Mouse (Mus musculus) neural tube, embryonic 13.5 days (tissue): ENCODE measurements around the gene Chrna9. TPM values are rescaled to one million over a fixed set of nuclear protein-coding genes. Genes with fewer than 3 reads are reported as not detected.
A peak's percentile ranks its signal among the peaks of the same experiment; 100 is the strongest.

ENCODE experiments used
- ATAC-seq: fragments of 200-750 bp; cut with Nextera tagmentation; 2 replicates; pipeline ENCODE4 v1.8.0; 2017; ENCODE audit warnings: low read depth, mild to moderate bottlenecking, moderate TSS enrichment, moderate library complexity
- H3K27ac ChIP-seq: fragments of 300-500 bp; sonication (generic); replicated peaks from 2 replicates; pipeline ENCODE4 v1.5.1; 2015; ENCODE audit warnings: moderate library complexity, mild to moderate bottlenecking, inconsistent platforms
- H3K27me3 ChIP-seq: fragments of 300-500 bp; sonication (generic); 2 replicates; pipeline ENCODE4 v1.6.1; 2015; ENCODE audit warnings: mild to moderate bottlenecking, inconsistent platforms
- H3K36me3 ChIP-seq: fragments of 300-500 bp; sonication (generic); 2 replicates; pipeline ENCODE4 v1.6.1; 2015; ENCODE audit warnings: mild to moderate bottlenecking, inconsistent platforms
- H3K4me1 ChIP-seq: fragments of 300-500 bp; sonication (generic); replicated peaks from 2 replicates; pipeline ENCODE4 v1.6.1; 2015; ENCODE audit warnings: inconsistent platforms
- H3K4me2 ChIP-seq: fragments of 300-500 bp; sonication (generic); 2 replicates; pipeline ENCODE4 v1.6.1; 2015; ENCODE audit warnings: inconsistent platforms, mild to moderate bottlenecking, moderate library complexity
- H3K4me3 ChIP-seq: fragments of 300-500 bp; sonication (generic); 2 replicates; pipeline ENCODE4 v1.5.1; 2015; ENCODE audit warnings: mild to moderate bottlenecking, inconsistent platforms
- H3K9ac ChIP-seq: fragments of 300-500 bp; sonication (generic); 2 replicates; pipeline ENCODE4 v1.6.1; 2015; ENCODE audit warnings: moderate library complexity, mild to moderate bottlenecking, inconsistent platforms
- H3K9me3 ChIP-seq: fragments of 300-500 bp; sonication (generic); 2 replicates; pipeline ENCODE4 v1.6.1; 2016; ENCODE audit warnings: inconsistent platforms
- WGBS: fragments of 180-500 bp; shearing (Covaris S2); methylation state at CpG from one replicate; pipeline ENCODE4 v1.1.7; 2015; 5-methylcytosine and 5-hydroxymethylcytosine counted together
- polyA plus RNA-seq: library from polyadenylated mRNA; unstranded; fragments of >200 nt; fragmentation: Nextera tagmentation; extraction: Ambion mirVana; gene quantifications from 2 replicates; pipeline ENCODE4 v1.2.1, GENCODE M21; 2015

Gene Chrna9
- polyA plus RNA-seq, 1 experiment from 2014 or later = not detected

GRCm38 (mm10) chr5:65950679-65951512, 16.2 kb downstream of the Chrna9 start:
- WGBS = 35% methylated on average over 18 of the region's 18 CpGs
- Histone ChIP-seq H3K9me3 (no peaks in the 10 kb centered on the region), H3K9ac (peak overlapping the region; percentile 45; the same call in 1 of the 2 replicates), H3K4me2 (peak overlapping the region; percentile 44), H3K27me3 (no peaks in the 10 kb centered on the region), H3K27ac (peak overlapping the region; percentile 94), H3K36me3 (no peaks in the 10 kb centered on the region), H3K4me1 (peaks cover 27% of the 10 kb centered on the region), H3K4me3 (no peak overlapping the region)
- ATAC-seq = peak; percentile 54

GRCm38 (mm10) chr5:65951513-65951909, 16.8 kb downstream of the Chrna9 start:
- Histone ChIP-seq H3K27ac (peak overlapping the region; percentile 94), H3K9me3 (no peaks in the 10 kb centered on the region), H3K4me2 (no peak overlapping the region), H3K9ac (no peak overlapping the region), H3K36me3 (no peaks in the 10 kb centered on the region), H3K4me1 (peaks cover 29% of the 10 kb centered on the region), H3K4me3 (no peak overlapping the region), H3K27me3 (no peaks in the 10 kb centered on the region)
- no peak for ATAC-seq
- 74% methylated on average over 4 of the region's 4 CpGs for WGBS

GRCm38 (mm10) chr5:65954130-65955080, 19.7 kb downstream of the Chrna9 start:
- ATAC-seq = no peak
- Histone ChIP-seq H3K9ac (no peak overlapping the region), H3K4me2 (no peak overlapping the region), H3K9me3 (no peaks in the 10 kb centered on the region), H3K4me1 (peaks cover 29% of the 10 kb centered on the region), H3K36me3 (no peaks in the 10 kb centered on the region), H3K4me3 (no peak overlapping the region), H3K27me3 (no peaks in the 10 kb centered on the region), H3K27ac (peak overlapping the region; percentile 52)
- WGBS = 90% methylated on average over 16 of the region's 16 CpGs

GRCm38 (mm10) chr5:65955343-65956143, 20.8 kb downstream of the Chrna9 start:
- H3K27ac ChIP-seq = peak overlapping the region; percentile 52; the same call in 1 of the 2 replicates
- peaks cover 19% of the 10 kb centered on the region for H3K4me1 ChIP-seq
- H3K4me2 ChIP-seq = peak overlapping the region; percentile 49
- peak overlapping the region; percentile 33 for H3K4me3 ChIP-seq
- no peaks in the 10 kb centered on the region for H3K9me3 ChIP-seq
- WGBS = 28% methylated on average over 23 of the region's 23 CpGs
- H3K9ac ChIP-seq = no peak overlapping the region; the same call in 1 of the 2 replicates
- ATAC-seq = peak; percentile 34; the same call in 1 of the 2 replicates
- H3K36me3 ChIP-seq = no peaks in the 10 kb centered on the region
- H3K27me3 ChIP-seq = no peaks in the 10 kb centered on the region

- Histone ChIP-seq H3K36me3 (no peaks in the 10 kb centered on the region), H3K4me1 (peaks cover 15% of the 10 kb centered on the region), H3K4me2 (peak overlapping the region; percentile 49), H3K9me3 (no peaks in the 10 kb centered on the region), H3K9ac (no peak overlapping the region), H3K27me3 (no peaks in the 10 kb centered on the region), H3K27ac (0 out of 2 replicates have a peak overlapping the region, but pooled peaks have one; percentile 52), H3K4me3 (peak overlapping the region; percentile 33)
- no peak for ATAC-seq
- WGBS = 76% methylated on average over 9 of the region's 9 CpGs
Measured at GRCm38 (mm10) chr5:65956144-65957008, 21.7 kb downstream of the Chrna9 start.

GRCm38 (mm10) chr5:65958597-65958996, 23.9 kb downstream of the Chrna9 start:
- H3K27ac ChIP-seq = no peak overlapping the region
- no peaks in the 10 kb centered on the region for H3K36me3 ChIP-seq
- no peak for ATAC-seq
- no peak overlapping the region for H3K4me3 ChIP-seq
- H3K4me2 ChIP-seq = no peak overlapping the region
- peaks cover 15% of the 10 kb centered on the region for H3K4me1 ChIP-seq
- H3K9ac ChIP-seq = no peak overlapping the region
- H3K27me3 ChIP-seq = no peaks in the 10 kb centered on the region
- WGBS = 6% methylated on average over 4 of the region's 4 CpGs
- H3K9me3 ChIP-seq = no peaks in the 10 kb centered on the region

GRCm38 (mm10) chr5:65959893-65960596, 25.3 kb downstream of the Chrna9 start:
- H3K36me3 ChIP-seq = no peaks in the 10 kb centered on the region
- no peak overlapping the region for H3K27ac ChIP-seq
- 81% methylated on average over 5 of the region's 5 CpGs for WGBS
- H3K4me3 ChIP-seq = no peak overlapping the region
- H3K4me2 ChIP-seq = no peak overlapping the region
- ATAC-seq = no peak
- no peaks in the 10 kb centered on the region for H3K27me3 ChIP-seq
- peaks cover 10% of the 10 kb centered on the region for H3K4me1 ChIP-seq
- no peaks in the 10 kb centered on the region for H3K9me3 ChIP-seq
- no peak overlapping the region for H3K9ac ChIP-seq

- ATAC-seq = no peak
- 94% methylated on average over 11 of the region's 11 CpGs for WGBS
- H3K4me3 ChIP-seq = no peak overlapping the region
- no peak overlapping the region for H3K4me2 ChIP-seq
- H3K4me1 ChIP-seq = peaks cover 5% of the 10 kb centered on the region
- H3K9ac ChIP-seq = no peak overlapping the region
- H3K27me3 ChIP-seq = no peaks in the 10 kb centered on the region
- H3K27ac ChIP-seq = no peak overlapping the region
- no peaks in the 10 kb centered on the region for H3K9me3 ChIP-seq
- H3K36me3 ChIP-seq = no peaks in the 10 kb centered on the region
Measured at GRCm38 (mm10) chr5:65960597-65960950, 25.9 kb downstream of the Chrna9 start.

- H3K4me1 ChIP-seq = no peaks in the 10 kb centered on the region
- H3K27me3 ChIP-seq = no peaks in the 10 kb centered on the region
- 95% methylated on average over 5 of the region's 5 CpGs for WGBS
Measured at GRCm38 (mm10) chr5:65963291-65963690, 28.6 kb downstream of the Chrna9 start.

GRCm38 (mm10) chr5:65965771-65966279, 31.1 kb downstream of the Chrna9 start:
- Histone ChIP-seq H3K27me3 (no peaks in the 10 kb centered on the region), H3K9me3 (no peaks in the 10 kb centered on the region), H3K9ac (no peak overlapping the region), H3K36me3 (no peaks in the 10 kb centered on the region), H3K4me3 (no peak overlapping the region), H3K4me1 (no peaks in the 10 kb centered on the region), H3K4me2 (no peak overlapping the region), H3K27ac (no peak overlapping the region)
- no peak for ATAC-seq
- WGBS = 66% methylated on average over 7 of the region's 7 CpGs

More at GRCm38 (mm10) chr5:65963291-65963690, 28.6 kb downstream of the Chrna9 start:
- Histone ChIP-seq H3K9ac (no peak overlapping the region), H3K4me2 (no peak overlapping the region), H3K9me3 (no peaks in the 10 kb centered on the region), H3K27ac (no peak overlapping the region), H3K36me3 (no peaks in the 10 kb centered on the region), H3K4me3 (no peak overlapping the region)
- ATAC-seq = no peak
